Mouse (Mus musculus): Measurements from ENCODE around the gene Metap2. TPM values are rescaled to one million over a fixed set of nuclear protein-coding genes. Genes with fewer than 3 reads are reported as not detected.

Gene Metap2
- total RNA-seq (2021): 100 to 1,000 TPM; 112 to 125 TPM

GRCm38 (mm10) chr10:93897043-93897646, at the start of gene Metap2:
Metap2 (minus strand) TSS chr10:93897093.
- intact Hi-C loops (cut with DNase I): no loop called here
- DNase-seq (ENCODE audit: low spot score in 2 of 2): no peak

GRCm38 (mm10) chr10:93945843-93946499, 49.1 kb upstream of the Metap2 start:
- intact Hi-C loops (cut with DNase I): loop anchor here (5.0 kb wide), 1 partner anchor 171 kb away; no protein-coding TSS in a partner anchor
- DNase-seq (ENCODE audit: low spot score in 2 of 2): no peak

GRCm38 (mm10) chr10:93945364-93945763, 48.5 kb upstream of the Metap2 start:
- DNase-seq (ENCODE audit: low spot score in 2 of 2): peak; percentile 18 to 26
- intact Hi-C loops (cut with DNase I): loop anchor here (5.0 kb wide), 1 partner anchor 172 kb away; no protein-coding TSS in a partner anchor

- intact Hi-C loops (cut with DNase I): no loop called here
- DNase-seq (ENCODE audit: low spot score in 2 of 2): no peak
Measured at GRCm38 (mm10) chr10:93944241-93944640, 47.3 kb upstream of the Metap2 start.

- intact Hi-C loops (cut with DNase I): no loop called here
- DNase-seq (ENCODE audit: low spot score in 2 of 2): no peak
Measured at GRCm38 (mm10) chr10:93940279-93940678, 43.4 kb upstream of the Metap2 start.

DNA sequence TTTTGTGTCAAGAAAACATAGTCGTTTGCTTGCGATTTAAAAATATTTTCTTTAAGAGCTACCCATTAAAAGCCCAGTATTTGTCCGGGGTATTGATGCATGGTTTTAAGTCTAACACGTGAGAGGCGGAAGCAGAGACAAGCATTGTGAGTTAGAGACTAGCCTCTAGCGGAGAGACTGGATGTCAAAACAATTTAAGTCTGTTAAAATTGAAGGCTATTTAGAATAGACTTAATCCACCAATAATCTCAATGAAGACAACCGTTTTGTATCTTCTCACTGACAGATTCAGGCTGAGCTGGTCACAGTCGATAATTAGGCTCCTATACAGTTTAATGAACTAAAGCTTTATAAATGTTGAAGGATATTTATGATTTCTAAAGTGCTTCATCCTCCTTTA, 42.8 kb upstream of the Metap2 start:
- no peak for DNase-seq (ENCODE audit: low spot score in 2 of 2)
- intact Hi-C loops (cut with DNase I): no loop called here

- intact Hi-C loops (cut with DNase I): no loop called here
- DNase-seq (ENCODE audit: low spot score in 2 of 2): no peak
Measured at GRCm38 (mm10) chr10:93938844-93939271, 42.0 kb upstream of the Metap2 start.

DNA sequence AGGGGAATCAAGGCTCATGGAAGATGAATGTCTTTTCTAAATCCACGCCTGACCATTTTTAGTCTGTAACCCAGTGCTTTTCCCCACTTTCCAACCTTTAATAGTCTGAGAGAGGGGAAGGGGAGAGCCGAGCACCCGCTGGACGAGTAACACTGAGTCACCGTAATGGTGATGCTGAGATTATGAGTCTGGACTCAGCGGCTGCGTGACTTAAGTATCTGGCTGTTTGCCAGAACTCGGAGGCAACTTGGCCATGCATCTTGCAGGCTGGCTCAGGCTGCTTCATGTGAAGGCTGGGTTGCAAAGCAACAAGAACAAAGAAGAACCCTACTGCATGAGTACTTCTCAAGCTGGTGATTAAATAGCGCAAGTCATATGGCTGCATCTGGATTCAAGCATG, 37.1 kb upstream of the Metap2 start:
- DNase-seq (ENCODE audit: low spot score in 2 of 2): no peak
- intact Hi-C loops (cut with DNase I): no loop called here

GRCm38 (mm10) chr10:93932861-93933260, 36.0 kb upstream of the Metap2 start:
- DNase-seq (ENCODE audit: low spot score in 2 of 2): no peak
- intact Hi-C loops (cut with DNase I): no loop called here

DNA sequence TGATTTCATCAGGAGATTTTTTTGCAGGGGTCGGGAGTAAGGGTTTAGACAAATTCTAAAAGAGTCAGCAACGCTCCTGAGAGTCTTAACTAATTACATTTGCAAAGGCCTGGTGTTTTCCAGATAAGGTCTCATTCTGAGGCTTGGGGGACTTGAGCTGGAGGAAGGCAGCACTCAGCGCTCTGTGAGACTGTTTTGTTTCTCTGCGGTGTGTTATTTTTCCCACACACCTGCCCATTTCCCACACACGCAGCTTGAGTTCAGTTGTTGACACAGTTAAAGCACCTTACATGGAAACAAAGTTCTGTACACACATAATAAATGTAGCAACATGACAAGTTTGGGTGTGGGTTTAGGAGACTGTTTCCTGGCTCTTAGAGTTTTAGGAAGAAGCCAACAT, 35.1 kb upstream of the Metap2 start:
- intact Hi-C loops (cut with DNase I): no loop called here
- DNase-seq (ENCODE audit: low spot score in 2 of 2): no peak

DNA sequence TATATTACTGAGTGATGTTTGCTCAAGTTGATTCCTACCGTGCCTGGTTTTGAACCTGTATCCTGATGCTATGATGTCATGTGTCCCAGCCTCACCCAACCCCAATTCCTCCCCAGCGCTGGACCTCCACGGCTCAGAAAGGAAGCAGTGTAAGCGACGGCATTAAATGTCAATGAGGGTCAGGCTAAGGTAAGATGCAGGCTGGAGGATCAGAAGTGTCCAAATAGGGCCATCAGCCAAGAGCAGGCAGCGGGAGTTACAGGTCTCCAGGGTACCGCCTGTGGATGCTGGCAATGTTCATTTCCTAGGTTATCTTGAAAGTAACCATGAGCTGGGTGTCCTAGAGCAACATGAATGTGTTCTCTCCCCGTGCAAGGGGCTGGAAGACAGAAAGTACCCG, 34.5 kb upstream of the Metap2 start:
- intact Hi-C loops (cut with DNase I): no loop called here
- DNase-seq (ENCODE audit: low spot score in 2 of 2): no peak

GRCm38 (mm10) chr10:93930236-93930824, 33.4 kb upstream of the Metap2 start:
- no peak for DNase-seq (ENCODE audit: low spot score in 2 of 2)

GRCm38 (mm10) chr10:93924666-93925065, 27.8 kb upstream of the Metap2 start:
- no peak for DNase-seq (ENCODE audit: low spot score in 2 of 2)
- intact Hi-C loops (cut with DNase I): no loop called here

More at GRCm38 (mm10) chr10:93930236-93930824, 33.4 kb upstream of the Metap2 start:
- intact Hi-C loops (cut with DNase I): no loop called here

- DNase-seq (ENCODE audit: low spot score in 2 of 2): no peak
- intact Hi-C loops (cut with DNase I): no loop called here
Measured at GRCm38 (mm10) chr10:93921160-93921559, 24.3 kb upstream of the Metap2 start.

GRCm38 (mm10) chr10:93919227-93919626, 22.3 kb upstream of the Metap2 start:
- DNase-seq (ENCODE audit: low spot score in 2 of 2): peak; percentile 20 to 37
- intact Hi-C loops (cut with DNase I): no loop called here

GRCm38 (mm10) chr10:93918701-93919100, 21.8 kb upstream of the Metap2 start:
- intact Hi-C loops (cut with DNase I): no loop called here
- DNase-seq (ENCODE audit: low spot score in 2 of 2): no peak

- intact Hi-C loops (cut with DNase I): no loop called here
- no peak for DNase-seq (ENCODE audit: low spot score in 2 of 2)
Measured at GRCm38 (mm10) chr10:93918087-93918486, 21.2 kb upstream of the Metap2 start.

GRCm38 (mm10) chr10:93916778-93917177, 19.9 kb upstream of the Metap2 start:
- no peak for DNase-seq (ENCODE audit: low spot score in 2 of 2)
- intact Hi-C loops (cut with DNase I): no loop called here

DNA sequence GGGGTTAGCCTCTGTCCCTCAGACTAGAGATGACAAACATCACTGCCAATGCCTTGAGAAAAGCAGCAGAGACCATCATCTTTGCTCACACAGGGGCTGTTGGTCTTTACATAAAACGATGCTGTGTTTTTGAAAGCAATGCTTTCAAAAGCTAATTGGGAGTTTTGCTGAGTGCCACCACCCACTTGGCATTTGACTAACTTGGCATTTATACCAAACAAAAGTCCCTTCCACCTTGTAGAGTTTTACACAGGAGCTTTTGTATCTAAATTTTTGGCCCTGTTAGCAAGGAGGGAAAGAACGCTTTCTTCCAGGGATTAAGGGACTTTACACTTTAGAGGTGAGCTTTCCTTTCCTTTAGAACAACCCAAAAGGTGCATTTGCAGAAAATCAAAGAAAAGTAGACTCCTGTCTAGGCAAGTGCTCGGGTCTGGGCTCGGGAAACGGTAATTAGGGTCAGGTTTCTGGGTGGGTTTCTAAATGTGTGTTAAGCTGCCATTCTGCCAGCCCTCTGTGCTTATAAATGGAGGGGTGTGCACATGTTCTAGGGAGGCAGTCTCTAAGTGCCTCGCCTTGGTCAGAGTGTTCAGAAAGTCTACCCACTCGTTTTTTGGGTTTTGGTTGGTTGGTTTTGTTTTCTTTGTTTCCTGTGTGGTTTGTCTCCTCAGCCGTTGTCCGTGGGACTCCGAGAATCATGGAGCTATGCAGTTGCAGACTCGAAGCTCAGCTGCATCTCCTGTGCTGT, 18.8 kb upstream of the Metap2 start:
- DNase-seq (ENCODE audit: low spot score in 2 of 2): no peak

DNA sequence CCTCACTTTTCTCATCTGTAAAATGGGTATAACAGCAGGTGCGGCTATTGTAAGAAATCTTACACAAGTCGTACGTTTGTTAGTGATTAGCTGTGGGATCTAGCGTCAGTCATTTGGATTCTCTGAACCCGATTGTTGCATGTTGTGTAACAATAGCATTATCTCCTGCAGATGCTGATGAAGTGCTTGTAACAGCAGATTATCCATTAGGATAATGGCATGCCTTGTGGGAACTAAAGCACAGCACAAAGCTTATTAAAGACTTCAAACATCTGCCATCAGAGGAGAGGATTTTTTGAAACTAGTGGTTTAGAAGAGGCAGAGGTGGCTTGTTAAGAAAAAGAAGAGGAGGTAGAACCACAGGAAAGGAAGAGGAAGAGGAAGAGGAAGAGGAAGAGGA, 16.6 kb upstream of the Metap2 start:
- intact Hi-C loops (cut with DNase I): no loop called here
- DNase-seq (ENCODE audit: low spot score in 2 of 2): no peak

More for the DNA sequence above, 18.8 kb upstream of the Metap2 start:
- intact Hi-C loops (cut with DNase I): no loop called here
